Mouse (Mus musculus) heart, postnatal 0 days (tissue): ENCODE results near the gene Rmdn2. TPM values are rescaled to one million over a fixed set of nuclear protein-coding genes. Genes with fewer than 3 reads are reported as not detected.

ENCODE experiments used
- ATAC-seq: fragments of 200-750 bp; cut with Nextera tagmentation; 2 replicates; pipeline ENCODE4 v1.8.0; 2017; ENCODE audit warnings: low read depth, moderate number of reproducible peaks, moderate library complexity; ENCODE audit not compliant: insufficient read depth
- DNase-seq: peaks from one replicate; pipeline ENCODE4 v3.0.0-alpha.2; 2016; ENCODE audit warnings: low spot score
- H3K27ac ChIP-seq: fragments of 300-500 bp; sonication (generic); 2 replicates; pipeline ENCODE4 v1.5.1; 2014; ENCODE audit warnings: low read depth, mild to moderate bottlenecking
- H3K27me3 ChIP-seq: fragments of 300-500 bp; sonication (generic); 2 replicates; pipeline ENCODE4 v1.6.1; 2014; ENCODE audit warnings: low read length, mixed read lengths; ENCODE audit not compliant: control insufficient read depth, insufficient read depth
- H3K36me3 ChIP-seq: fragments of 300-500 bp; sonication (generic); replicated peaks from 2 replicates; pipeline ENCODE4 v1.6.1; 2014; ENCODE audit warnings: low read length, mixed read lengths; ENCODE audit not compliant: control insufficient read depth, insufficient read depth
- H3K4me1 ChIP-seq: fragments of 300-500 bp; sonication (generic); 2 replicates; pipeline ENCODE4 v1.6.1; 2014; ENCODE audit warnings: antibody characterized with exemption; ENCODE audit not compliant: control insufficient read depth, insufficient read depth
- H3K4me2 ChIP-seq: fragments of 300-500 bp; sonication (generic); 2 replicates; pipeline ENCODE4 v1.6.1; 2014; ENCODE audit warnings: low read depth, mild to moderate bottlenecking, low read length, moderate library complexity
- H3K4me3 ChIP-seq: fragments of 300-500 bp; sonication (generic); 2 replicates; pipeline ENCODE4 v1.5.1; 2014; ENCODE audit warnings: low read depth, low read length
- H3K9ac ChIP-seq: fragments of 300-500 bp; sonication (generic); replicated peaks from 2 replicates; pipeline ENCODE4 v1.6.1; 2014; ENCODE audit warnings: low read depth, low read length, mixed read lengths
- H3K9me3 ChIP-seq: fragments of 300-500 bp; sonication (generic); replicated peaks from 2 replicates; pipeline ENCODE4 v1.6.1; 2016; ENCODE audit warnings: low read length; ENCODE audit not compliant: control insufficient read depth
- CTCF ChIP-seq: IDR thresholded peaks from 2 replicates; pipeline ENCODE4 v1.5.1; 2016; ENCODE audit warnings: antibody characterized with exemption, control low read depth, low read depth
- EP300 ChIP-seq: IDR thresholded peaks from 2 replicates; pipeline ENCODE4 v1.6.1; 2016; ENCODE audit warnings: antibody characterized with exemption, low read depth
- WGBS: fragments of 180-500 bp; shearing (Covaris S2); extraction: QIAGEN DNeasy Blood & Tissue Kit; methylation state at CpG from one replicate; pipeline ENCODE4 v1.1.7; 2014; 5-methylcytosine and 5-hydroxymethylcytosine counted together
- polyA plus RNA-seq: library from polyadenylated mRNA; unstranded; fragments of >200 nt; fragmentation: Nextera tagmentation; extraction: Ambion mirVana; gene quantifications from 2 replicates; pipeline ENCODE4 v1.2.1, GENCODE M21; 2015
- total RNA-seq: library from RNA; depleted of rRNA; stranded (reverse); fragments of >200 nt; gene quantifications from 2 replicates; pipeline ENCODE4 v1.2.3, GENCODE M21; 2014; ENCODE audit warnings: low replicate concordance

The Rmdn2 gene
- total and polyA plus RNA-seq, 2 experiments from 2014 or later = 3.0 to 11.4 TPM

GRCm38 (mm10) chr17:79618455-79618854 lies 6.8 kb downstream of the Rmdn2 start:
- no peak overlapping the region for H3K9ac ChIP-seq
- no peak for ATAC-seq
- no peak overlapping the region for H3K4me2 ChIP-seq
- H3K9me3 ChIP-seq = no peaks in the 10 kb centered on the region
- TF ChIP-seq EP300 (no peak), CTCF (no peak)
- H3K4me3 ChIP-seq = no peak overlapping the region
- WGBS = 80% methylated on average over 10 of the region's 10 CpGs
- no peak for DNase-seq
- H3K27ac ChIP-seq = no peak overlapping the region
- H3K27me3 ChIP-seq = no peaks in the 10 kb centered on the region
- no peaks in the 10 kb centered on the region for H3K4me1 ChIP-seq
- H3K36me3 ChIP-seq = no peaks in the 10 kb centered on the region

- ATAC-seq (no peak), DNase-seq (no peak)
- H3K9ac ChIP-seq = no peak overlapping the region
- no peak for TF ChIP-seq EP300
- no peak overlapping the region for H3K4me3 ChIP-seq
- no peak overlapping the region for H3K27ac ChIP-seq
- no peaks in the 10 kb centered on the region for H3K4me1 ChIP-seq
- H3K36me3 ChIP-seq = no peaks in the 10 kb centered on the region
- 86% methylated on average over 5 of the region's 5 CpGs for WGBS
- no peaks in the 10 kb centered on the region for H3K27me3 ChIP-seq
- no peaks in the 10 kb centered on the region for H3K9me3 ChIP-seq
- no peak overlapping the region for H3K4me2 ChIP-seq
Observed at GRCm38 (mm10) chr17:79618984-79619383, 7.3 kb downstream of the Rmdn2 start.

- Histone ChIP-seq H3K4me3 (no peak overlapping the region), H3K4me1 (no peaks in the 10 kb centered on the region)
- ATAC-seq = no peak
Observed at GRCm38 (mm10) chr17:79622050-79622449, 10.4 kb downstream of the Rmdn2 start.

GRCm38 (mm10) chr17:79622574-79622973 lies 10.9 kb downstream of the Rmdn2 start:
- H3K27me3 ChIP-seq = no peaks in the 10 kb centered on the region
- H3K4me1 ChIP-seq = no peaks in the 10 kb centered on the region
- no peaks in the 10 kb centered on the region for H3K9me3 ChIP-seq
- 87% methylated on average over 7 of the region's 7 CpGs for WGBS
- H3K4me3 ChIP-seq = no peak overlapping the region
- no peak overlapping the region for H3K27ac ChIP-seq
- no peak for ATAC-seq
- TF ChIP-seq CTCF (no peak), EP300 (no peak)
- DNase-seq = no peak
- H3K4me2 ChIP-seq = no peak overlapping the region
- H3K9ac ChIP-seq = no peak overlapping the region
- H3K36me3 ChIP-seq = no peaks in the 10 kb centered on the region

More at GRCm38 (mm10) chr17:79622050-79622449, 10.4 kb downstream of the Rmdn2 start:
- no peaks in the 10 kb centered on the region for H3K36me3 ChIP-seq
- H3K27ac ChIP-seq = no peak overlapping the region
- H3K9ac ChIP-seq = no peak overlapping the region
- no peak for DNase-seq
- no peak for TF ChIP-seq CTCF
- TF ChIP-seq EP300 = no peak
- 95% methylated on average over 6 of the region's 6 CpGs for WGBS
- H3K9me3 ChIP-seq = no peaks in the 10 kb centered on the region
- no peak overlapping the region for H3K4me2 ChIP-seq
- H3K27me3 ChIP-seq = no peaks in the 10 kb centered on the region

- Histone ChIP-seq H3K36me3 (no peaks in the 10 kb centered on the region), H3K4me2 (no peak overlapping the region), H3K27me3 (no peaks in the 10 kb centered on the region), H3K4me3 (no peak overlapping the region), H3K9ac (no peak overlapping the region), H3K27ac (no peak overlapping the region), H3K4me1 (no peaks in the 10 kb centered on the region), H3K9me3 (no peaks in the 10 kb centered on the region)
- WGBS = 78% methylated on average over 3 of the region's 3 CpGs
- TF ChIP-seq CTCF (no peak), EP300 (no peak)
- no peak for DNase-seq
- no peak for ATAC-seq
Observed at GRCm38 (mm10) chr17:79623841-79624240, 12.2 kb downstream of the Rmdn2 start.

GRCm38 (mm10) chr17:79626241-79626816 lies 14.7 kb downstream of the Rmdn2 start:
- Histone ChIP-seq H3K36me3 (no peaks in the 10 kb centered on the region), H3K27me3 (no peaks in the 10 kb centered on the region), H3K9me3 (no peaks in the 10 kb centered on the region), H3K9ac (no peak overlapping the region), H3K4me3 (no peak overlapping the region), H3K4me2 (no peak overlapping the region), H3K27ac (no peak overlapping the region), H3K4me1 (no peaks in the 10 kb centered on the region)
- DNase-seq = no peak
- ATAC-seq = no peak
- 79% methylated on average over 12 of the region's 12 CpGs for WGBS
- TF ChIP-seq EP300 = no peak
- no peak for TF ChIP-seq CTCF
